Mouse (Mus musculus) intestine, embryonic 16.5 days (tissue): ENCODE measurements around the gene Grid2. TPM values are rescaled to one million over a fixed set of nuclear protein-coding genes. Genes with fewer than 3 reads are reported as not detected.

Experiments
- ATAC-seq: fragments of 200-750 bp; cut with Nextera tagmentation; 2 replicates; pipeline ENCODE4 v1.8.0; 2017; ENCODE audit warnings: moderate TSS enrichment, moderate library complexity
- H3K27ac ChIP-seq: fragments of 300-500 bp; sonication (generic); 2 replicates; pipeline ENCODE4 v1.5.1; 2014; ENCODE audit warnings: mild to moderate bottlenecking, low read length
- H3K27me3 ChIP-seq: fragments of 300-500 bp; sonication (generic); replicated peaks from 2 replicates; pipeline ENCODE4 v1.6.1; 2014; ENCODE audit warnings: low read length, control low read depth, mixed read lengths; ENCODE audit not compliant: control insufficient read depth, insufficient read depth
- H3K36me3 ChIP-seq: fragments of 300-500 bp; sonication (generic); 2 replicates; pipeline ENCODE4 v1.6.1; 2014; ENCODE audit warnings: low read length, control low read depth; ENCODE audit not compliant: control insufficient read depth, insufficient read depth
- H3K4me1 ChIP-seq: fragments of 300-500 bp; sonication (generic); 2 replicates; pipeline ENCODE4 v1.6.1; 2014; ENCODE audit warnings: low read length, control low read depth, mixed read lengths; ENCODE audit not compliant: control insufficient read depth, insufficient read depth
- H3K4me2 ChIP-seq: fragments of 300-500 bp; sonication (generic); 2 replicates; pipeline ENCODE4 v1.6.1; 2014; ENCODE audit warnings: low read depth, low read length, control low read depth
- H3K4me3 ChIP-seq: fragments of 300-500 bp; sonication (generic); 2 replicates; pipeline ENCODE4 v1.5.1; 2014; ENCODE audit warnings: mild to moderate bottlenecking, low read length
- H3K9ac ChIP-seq: fragments of 300-500 bp; sonication (generic); 2 replicates; pipeline ENCODE4 v1.6.1; 2014; ENCODE audit warnings: low read depth, low read length
- H3K9me3 ChIP-seq: fragments of 300-500 bp; sonication (generic); 2 replicates; pipeline ENCODE4 v1.6.1; 2016; ENCODE audit warnings: low read length, control low read depth; ENCODE audit not compliant: control insufficient read depth
- WGBS: fragments of 180-500 bp; shearing (Covaris S2); extraction: QIAGEN DNeasy Blood & Tissue Kit; methylation state at CpG from one replicate; pipeline ENCODE4 v1.1.7; 2014; 5-methylcytosine and 5-hydroxymethylcytosine counted together
- polyA plus RNA-seq: library from polyadenylated mRNA; unstranded; fragments of >200 nt; fragmentation: Nextera tagmentation; extraction: Ambion mirVana; gene quantifications from 2 replicates; pipeline ENCODE4 v1.2.1, GENCODE M21; 2015

Gene Grid2
- 0.43 and 0.45 TPM in 2 replicates for polyA plus RNA-seq

DNA sequence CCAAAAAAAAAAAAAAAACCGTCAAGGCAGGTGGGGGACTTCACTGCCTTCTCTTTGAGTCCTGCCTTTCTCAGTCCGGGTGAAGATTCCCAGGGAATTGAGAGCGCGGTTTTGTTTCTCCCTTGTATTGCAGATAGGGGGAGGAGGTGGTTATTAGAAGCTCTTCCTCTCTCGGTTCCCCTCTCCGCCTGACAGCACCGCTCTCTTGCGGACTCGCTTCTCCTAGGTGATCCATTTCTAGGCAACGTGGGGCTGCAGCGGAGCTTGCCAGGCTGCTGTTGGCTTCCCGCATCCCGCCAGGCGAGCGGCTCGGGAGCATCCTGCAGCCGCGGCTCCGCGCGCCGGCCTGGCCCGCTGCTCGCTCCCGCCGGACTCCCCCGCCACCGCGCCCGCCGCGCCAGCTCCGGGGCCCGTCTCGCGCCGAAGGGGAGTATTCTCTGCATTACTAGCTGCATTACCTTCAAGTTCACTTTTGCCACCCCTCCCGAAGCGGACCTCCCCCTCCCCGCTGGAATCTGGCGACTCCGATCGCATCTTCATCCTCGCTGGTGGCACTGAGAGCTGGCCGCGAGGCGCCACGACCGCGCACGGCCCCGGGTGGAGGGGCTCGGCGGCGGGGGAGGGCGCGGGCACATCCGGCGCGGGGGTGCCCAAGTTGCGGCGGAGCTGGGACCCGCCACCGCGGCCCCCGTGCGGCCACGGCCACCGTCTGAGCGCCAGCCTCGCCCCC, at the start of gene Grid2:
Grid2 (plus strand) TSS at position 51 of the 730 bp plus-strand sequence.
- H3K27me3 ChIP-seq: peaks cover 14% of the 10 kb centered on the region
- WGBS: 1% methylated on average over 71 of the region's 71 CpGs
- peak; percentile 74 for ATAC-seq

DNA sequence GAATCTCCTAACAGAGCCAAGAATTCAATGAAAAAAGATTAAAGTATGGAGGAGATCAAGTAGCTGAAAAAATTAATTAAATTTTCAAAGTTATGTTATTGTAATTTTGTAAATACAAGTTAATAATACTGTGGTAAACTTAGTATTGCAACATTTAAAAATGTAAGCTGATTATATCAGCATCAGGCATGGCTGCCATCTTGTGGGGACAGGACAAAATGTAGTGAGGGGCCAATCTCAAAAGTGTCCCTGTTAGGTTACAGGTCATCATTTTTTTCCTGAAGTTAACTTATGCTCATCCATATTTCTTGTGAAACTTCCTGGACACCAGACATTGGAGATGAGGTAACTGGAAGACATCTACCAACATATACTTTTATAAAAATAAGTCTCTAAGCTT, 4.9 kb upstream of the Grid2 start:
- Histone ChIP-seq H3K9me3 (no peaks in the 10 kb centered on the region), H3K9ac (no peak overlapping the region), H3K4me3 (no peak overlapping the region), H3K27ac (no peak overlapping the region), H3K27me3 (peaks cover 4% of the 10 kb centered on the region; the same call in 1 of the 2 replicates), H3K4me2 (no peak overlapping the region), H3K36me3 (no peaks in the 10 kb centered on the region), H3K4me1 (peaks cover 3% of the 10 kb centered on the region; the same call in 1 of the 2 replicates)
- ATAC-seq: no peak

More for the DNA sequence above, at the start of gene Grid2:
- H3K27ac ChIP-seq: no peak within 1 kb of the TSS
- H3K4me3 ChIP-seq: peak within 1 kb of the TSS; percentile 57
- H3K4me1 ChIP-seq: peaks cover 3% of the 10 kb centered on the region; the same call in 1 of the 2 replicates
- peak within 1 kb of the TSS; percentile 62 for H3K9ac ChIP-seq
- H3K4me2 ChIP-seq: peak within 1 kb of the TSS; percentile 99
- H3K36me3 ChIP-seq: no peaks in the 10 kb centered on the region
- no peaks in the 10 kb centered on the region for H3K9me3 ChIP-seq

- Histone ChIP-seq H3K4me3 (peak overlapping the region; percentile 57), H3K27me3 (peaks cover 14% of the 10 kb centered on the region), H3K9ac (peak overlapping the region; percentile 62), H3K27ac (no peak overlapping the region), H3K4me1 (peaks cover 3% of the 10 kb centered on the region; the same call in 1 of the 2 replicates), H3K36me3 (no peaks in the 10 kb centered on the region), H3K4me2 (peak overlapping the region; percentile 99), H3K9me3 (no peaks in the 10 kb centered on the region)
- ATAC-seq: peak; percentile 79
- under 1% methylated on average over 49 of the region's 49 CpGs for WGBS
Measured at GRCm38 (mm10) chr6:63256556-63257405, 1.1 kb downstream of the Grid2 start.

- Histone ChIP-seq H3K27ac (no peak overlapping the region), H3K36me3 (no peaks in the 10 kb centered on the region), H3K4me3 (peak overlapping the region; percentile 57), H3K4me1 (peaks cover 3% of the 10 kb centered on the region; the same call in 1 of the 2 replicates), H3K9ac (peak overlapping the region; percentile 52), H3K9me3 (no peaks in the 10 kb centered on the region), H3K4me2 (peak overlapping the region; percentile 99), H3K27me3 (peaks cover 14% of the 10 kb centered on the region)
- peak; percentile 83 for ATAC-seq
- under 1% methylated on average over 42 of the region's 42 CpGs for WGBS
Measured at GRCm38 (mm10) chr6:63257406-63257845, 1.8 kb downstream of the Grid2 start.

DNA sequence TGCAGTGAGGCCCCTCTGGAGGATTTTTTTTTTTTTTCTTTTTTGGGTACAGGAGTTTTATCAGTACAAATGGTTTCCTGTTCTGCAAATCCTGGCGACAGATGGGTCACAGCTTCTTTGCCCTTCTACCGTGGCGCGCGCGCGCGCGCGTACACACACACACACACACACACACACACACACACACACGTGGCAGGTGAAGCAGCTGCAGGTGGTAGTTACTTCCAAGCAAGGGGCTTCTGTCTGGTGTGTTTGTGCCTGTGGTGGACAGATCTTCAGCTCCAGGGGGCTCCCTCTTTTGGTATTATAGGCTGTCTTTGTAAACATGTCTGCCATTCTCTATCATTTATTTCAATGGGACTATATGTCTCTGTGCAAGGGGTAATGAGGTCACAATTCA, 2.2 kb downstream of the Grid2 start:
- Histone ChIP-seq H3K27me3 (peaks cover 14% of the 10 kb centered on the region), H3K4me2 (peak overlapping the region; percentile 99)
- WGBS: 3% methylated on average over 11 of the region's 11 CpGs

GRCm38 (mm10) chr6:63259764-63260163, 4.1 kb downstream of the Grid2 start:
- H3K9ac ChIP-seq: no peak overlapping the region
- H3K36me3 ChIP-seq: no peaks in the 10 kb centered on the region
- 40% methylated on average over 9 of the region's 9 CpGs for WGBS
- ATAC-seq: no peak
- H3K9me3 ChIP-seq: no peaks in the 10 kb centered on the region
- H3K27me3 ChIP-seq: peaks cover 10% of the 10 kb centered on the region; the same call in 1 of the 2 replicates
- H3K4me2 ChIP-seq: no peak overlapping the region
- H3K27ac ChIP-seq: no peak overlapping the region
- peaks cover 3% of the 10 kb centered on the region; the same call in 1 of the 2 replicates for H3K4me1 ChIP-seq
- no peak overlapping the region for H3K4me3 ChIP-seq

More for the DNA sequence above, 2.2 kb downstream of the Grid2 start:
- Histone ChIP-seq H3K27ac (no peak overlapping the region), H3K36me3 (no peaks in the 10 kb centered on the region), H3K9me3 (no peaks in the 10 kb centered on the region), H3K4me1 (peaks cover 3% of the 10 kb centered on the region; the same call in 1 of the 2 replicates), H3K4me3 (peak overlapping the region; percentile 57), H3K9ac (no peak overlapping the region)
- ATAC-seq: no peak

DNA sequence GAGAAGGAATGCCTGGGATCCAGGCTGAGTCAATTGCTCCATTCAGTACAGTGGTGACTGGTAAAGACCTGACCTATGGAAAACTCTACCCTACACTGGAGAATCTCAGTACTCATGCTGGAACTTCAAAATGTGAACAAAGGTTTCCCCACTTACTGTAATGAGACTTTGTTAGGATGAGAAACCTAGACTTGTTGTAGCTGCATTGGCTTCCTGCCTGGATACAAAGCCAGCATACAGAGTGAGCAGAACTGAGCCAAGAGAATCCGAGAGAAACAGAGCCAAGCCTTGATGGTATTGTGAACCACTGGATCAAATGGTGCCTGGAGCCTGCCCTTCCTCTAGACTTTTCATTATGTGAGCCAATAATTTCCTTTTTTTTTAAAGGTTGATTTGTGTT, 28.7 kb downstream of the Grid2 start:
- no peak overlapping the region for H3K4me3 ChIP-seq
- no peak overlapping the region for H3K4me2 ChIP-seq
- no peaks in the 10 kb centered on the region for H3K9me3 ChIP-seq
- 65% methylated on average over 1 of the region's 1 CpGs for WGBS
- H3K4me1 ChIP-seq: no peaks in the 10 kb centered on the region
- H3K9ac ChIP-seq: no peak overlapping the region
- no peaks in the 10 kb centered on the region for H3K36me3 ChIP-seq
- no peak for ATAC-seq
- no peaks in the 10 kb centered on the region for H3K27me3 ChIP-seq
- no peak overlapping the region for H3K27ac ChIP-seq

- 69% methylated on average over 3 of the region's 3 CpGs for WGBS
- no peak for ATAC-seq
- Histone ChIP-seq H3K4me2 (no peak overlapping the region), H3K36me3 (no peaks in the 10 kb centered on the region), H3K4me1 (no peaks in the 10 kb centered on the region), H3K27ac (no peak overlapping the region), H3K27me3 (no peaks in the 10 kb centered on the region), H3K9ac (no peak overlapping the region), H3K9me3 (no peaks in the 10 kb centered on the region), H3K4me3 (no peak overlapping the region)
Measured at GRCm38 (mm10) chr6:63342438-63343004, 86.8 kb downstream of the Grid2 start.

GRCm38 (mm10) chr6:63347015-63347414, 91.3 kb downstream of the Grid2 start:
- Histone ChIP-seq H3K4me3 (no peak overlapping the region), H3K4me1 (no peaks in the 10 kb centered on the region), H3K9me3 (no peaks in the 10 kb centered on the region), H3K4me2 (no peak overlapping the region), H3K27ac (no peak overlapping the region), H3K27me3 (no peaks in the 10 kb centered on the region), H3K9ac (no peak overlapping the region), H3K36me3 (no peaks in the 10 kb centered on the region)
- WGBS: 87% methylated on average over 1 of the region's 1 CpGs
- no peak for ATAC-seq
